Mouse (Mus musculus) lung, postnatal 14 days (tissue): ENCODE results near the gene Ktn1.

Experiments used
- DNase-seq: peaks from one replicate; pipeline ENCODE4 v3.0.0; 2021

Ktn1 gene

DNA sequence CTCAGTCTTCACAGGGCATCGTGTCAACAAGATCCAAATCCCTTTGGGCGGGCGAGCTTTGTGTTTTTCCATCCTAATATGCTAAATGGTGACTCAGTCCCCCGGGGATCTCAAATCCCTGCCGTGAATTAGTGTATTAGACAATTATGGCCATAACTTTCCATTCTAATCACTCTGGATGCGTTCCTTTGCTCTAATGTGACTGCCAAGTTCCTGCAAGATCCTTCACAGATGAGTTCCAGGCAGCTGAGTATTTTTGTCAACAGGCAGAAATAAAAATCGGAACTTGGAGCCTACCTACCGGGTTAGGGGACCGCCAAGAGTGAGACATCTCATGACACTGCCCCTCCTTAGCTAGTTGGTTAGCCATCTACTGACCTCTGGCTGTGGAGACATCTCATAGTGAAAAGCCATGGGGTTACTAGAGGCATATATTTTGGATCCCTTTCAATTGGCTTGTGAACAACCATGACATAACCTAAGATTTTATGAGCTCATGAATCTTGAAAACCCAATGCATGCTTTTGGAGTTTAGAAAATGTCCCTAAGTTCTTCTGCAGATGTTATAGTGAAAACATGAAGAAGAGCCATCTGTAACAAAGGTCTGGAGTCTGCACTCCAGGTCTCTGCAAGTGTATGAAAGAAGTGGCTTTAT is 108.3 kb downstream of the Ktn1 start:
- DNase-seq = peak; percentile 37

- DNase-seq = no peak
Observed at GRCm38 (mm10) chr14:47765192-47765591, 116.9 kb downstream of the Ktn1 start.

GRCm38 (mm10) chr14:47765796-47766195 is 117.5 kb downstream of the Ktn1 start:
- no peak for DNase-seq

DNA sequence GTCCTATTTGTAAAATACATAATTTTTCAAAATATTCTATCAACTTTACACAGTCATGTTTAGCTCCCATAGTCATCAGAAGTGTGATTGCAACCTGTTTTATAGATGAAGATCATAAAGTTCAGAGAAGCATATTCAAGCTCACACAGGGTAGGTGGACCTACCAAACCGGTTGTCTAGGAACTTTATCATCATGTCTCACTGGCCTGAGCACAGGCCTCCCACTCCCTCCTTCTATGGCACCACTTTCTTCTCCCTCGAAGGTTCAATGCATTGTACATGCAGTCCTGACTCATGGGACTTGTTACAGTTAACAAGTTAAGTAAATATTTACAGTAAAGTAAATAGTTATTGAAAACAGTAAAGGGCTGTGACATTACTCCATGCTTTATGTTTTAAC is 118.1 kb downstream of the Ktn1 start:
- no peak for DNase-seq

DNA sequence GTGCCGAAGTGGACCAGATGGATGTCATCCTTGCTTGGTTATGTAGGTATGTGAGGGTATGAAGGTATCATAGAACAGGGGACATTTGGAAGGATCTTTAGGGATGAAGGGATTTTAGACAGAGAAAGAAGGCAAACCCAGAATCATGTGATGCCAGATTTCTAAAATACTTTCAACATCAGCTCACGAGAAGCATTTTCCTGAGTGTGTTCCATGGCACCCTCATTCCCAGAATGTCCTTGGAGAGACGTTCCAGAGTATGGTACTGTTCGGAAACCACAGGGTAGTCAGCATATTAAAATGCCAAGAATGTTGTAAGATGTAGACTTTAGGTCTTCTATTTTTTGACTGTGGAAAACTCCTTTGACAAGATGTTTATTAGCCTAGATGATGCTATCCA is 123.2 kb downstream of the Ktn1 start:
- DNase-seq = no peak

GRCm38 (mm10) chr14:47775543-47775942 is 127.3 kb downstream of the Ktn1 start:
- DNase-seq = no peak

GRCm38 (mm10) chr14:47776260-47777035 is 128.2 kb downstream of the Ktn1 start:
- DNase-seq = no peak

DNA sequence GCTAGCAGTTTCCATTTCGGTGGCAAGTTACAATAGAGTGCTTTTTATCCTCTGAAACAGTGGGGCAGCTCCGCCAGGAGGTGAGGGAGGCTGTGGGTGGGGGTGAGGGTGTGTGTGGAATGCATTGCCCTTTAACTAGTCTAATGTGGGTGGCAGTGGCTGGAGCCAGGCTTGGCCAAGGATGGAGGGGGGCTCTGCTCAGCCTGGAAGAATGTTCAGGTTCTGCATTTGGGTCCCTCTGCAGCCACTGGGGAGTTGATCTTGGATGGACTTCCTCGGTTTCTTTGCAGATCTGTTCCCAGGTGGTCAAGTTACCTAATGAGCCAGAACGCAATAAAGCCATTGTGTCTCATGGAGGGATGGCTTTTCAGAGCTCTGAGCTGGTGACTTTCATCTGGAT is 137.9 kb downstream of the Ktn1 start:
- DNase-seq = no peak
